Mouse (Mus musculus): Measurements from ENCODE around the gene Ppp4r3a. TPM values are rescaled to one million over a fixed set of nuclear protein-coding genes. Genes with fewer than 3 reads are reported as not detected.

Gene Ppp4r3a
- total and polyA plus RNA-seq, 2 experiments from 2014 or later = 13.9 to 31.4 TPM

- DNase-seq (ENCODE audit: low spot score) = no peak
- no peak for ATAC-seq (ENCODE audit: insufficient read depth, low read depth)
- H3K4me1 ChIP-seq (ENCODE audit: control insufficient read depth, insufficient read depth) = 0 out of 2 replicates have a peak, but pooled peaks cover 4% of the 10 kb centered on the region
- 68% methylated on average over 3 of the region's 3 CpGs for WGBS
- TF ChIP-seq EP300 (IDR thresholded peaks at IDR 0.05; ENCODE audit: low read depth) (no peak), CTCF (IDR thresholded peaks at IDR 0.05; ENCODE audit: low read depth) (no peak)
- no peak overlapping the region for H3K4me2 ChIP-seq (ENCODE audit: low read depth, low read length)
- H3K9me3 ChIP-seq (replicated peaks; ENCODE audit: control insufficient read depth, low read length) = no peaks in the 10 kb centered on the region
- H3K9ac ChIP-seq (replicated peaks; ENCODE audit: low read depth, low read length) = no peak overlapping the region
- no peak overlapping the region for H3K4me3 ChIP-seq (ENCODE audit: low read depth, low read length)
- no peaks in the 10 kb centered on the region for H3K27me3 ChIP-seq (ENCODE audit: control insufficient read depth, insufficient read depth, low read length)
- H3K27ac ChIP-seq (ENCODE audit: low read depth) = no peak overlapping the region
- no peaks in the 10 kb centered on the region for H3K36me3 ChIP-seq (replicated peaks; ENCODE audit: control insufficient read depth, insufficient read depth, low read length)
Observed at GRCm38 (mm10) chr12:100994140-100995015, 89.1 kb downstream of the Ppp4r3a start.

DNA sequence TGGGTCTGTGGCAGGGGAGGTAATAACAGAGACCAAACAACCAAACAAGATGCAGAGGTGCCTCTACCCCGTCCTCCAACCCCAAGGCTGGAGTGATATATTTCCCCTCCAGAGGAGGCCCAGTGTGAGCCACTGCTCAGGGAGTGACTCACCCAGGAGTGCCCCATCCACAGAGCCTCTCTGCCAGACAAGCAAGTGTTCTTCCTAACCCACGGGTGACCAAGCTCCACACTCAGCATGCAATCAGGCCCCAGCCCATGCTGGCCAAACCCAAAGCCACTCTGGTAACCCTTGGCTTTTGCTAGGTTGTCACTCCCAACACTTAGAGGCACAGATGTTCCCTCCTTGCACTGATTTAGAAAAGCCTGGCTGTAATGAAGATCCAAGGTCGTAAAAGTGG, 90.4 kb downstream of the Ppp4r3a start:
- no peaks in the 10 kb centered on the region for H3K9me3 ChIP-seq (replicated peaks; ENCODE audit: control insufficient read depth, low read length)
- no peak for ATAC-seq (ENCODE audit: insufficient read depth, low read depth)
- no peaks in the 10 kb centered on the region for H3K36me3 ChIP-seq (replicated peaks; ENCODE audit: control insufficient read depth, insufficient read depth, low read length)
- TF ChIP-seq CTCF (IDR thresholded peaks at IDR 0.05; ENCODE audit: low read depth) = no peak
- WGBS = 61% methylated on average over 3 of the region's 3 CpGs
- 0 out of 2 replicates have a peak, but pooled peaks cover 3% of the 10 kb centered on the region for H3K4me1 ChIP-seq (ENCODE audit: control insufficient read depth, insufficient read depth)
- no peak overlapping the region for H3K4me3 ChIP-seq (ENCODE audit: low read depth, low read length)
- no peak for DNase-seq (ENCODE audit: low spot score)
- H3K4me2 ChIP-seq (ENCODE audit: low read depth, low read length) = no peak overlapping the region
- H3K27ac ChIP-seq (ENCODE audit: low read depth) = no peak overlapping the region
- no peaks in the 10 kb centered on the region for H3K27me3 ChIP-seq (ENCODE audit: control insufficient read depth, insufficient read depth, low read length)
- H3K9ac ChIP-seq (replicated peaks; ENCODE audit: low read depth, low read length) = no peak overlapping the region

DNA sequence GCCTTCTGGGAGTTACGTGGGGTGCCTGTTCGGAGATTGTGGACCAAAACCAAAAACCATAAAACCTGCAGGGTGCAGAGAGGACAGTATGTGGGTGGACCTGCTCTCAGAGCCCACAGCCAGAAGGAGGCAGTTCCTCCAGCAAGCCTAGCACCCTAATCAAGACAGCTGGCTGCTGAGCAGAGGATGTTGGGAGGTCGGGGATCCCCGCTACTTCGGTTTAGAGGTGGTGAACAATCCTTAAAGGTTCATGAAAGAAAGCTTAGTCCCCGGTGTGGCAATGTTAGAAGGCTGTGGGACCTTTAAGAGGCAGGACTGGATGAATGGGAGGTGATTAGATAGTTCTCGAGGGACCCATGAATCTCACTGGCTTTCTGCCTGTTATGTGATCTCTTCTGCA, 91.0 kb downstream of the Ppp4r3a start:
- Histone ChIP-seq H3K9me3 (replicated peaks; ENCODE audit: control insufficient read depth, low read length) (no peaks in the 10 kb centered on the region), H3K36me3 (replicated peaks; ENCODE audit: control insufficient read depth, insufficient read depth, low read length) (no peaks in the 10 kb centered on the region), H3K4me1 (ENCODE audit: control insufficient read depth, insufficient read depth) (0 out of 2 replicates have a peak, but pooled peaks cover 3% of the 10 kb centered on the region), H3K9ac (replicated peaks; ENCODE audit: low read depth, low read length) (no peak overlapping the region), H3K27ac (ENCODE audit: low read depth) (no peak overlapping the region), H3K4me2 (ENCODE audit: low read depth, low read length) (no peak overlapping the region), H3K4me3 (ENCODE audit: low read depth, low read length) (no peak overlapping the region), H3K27me3 (ENCODE audit: control insufficient read depth, insufficient read depth, low read length) (no peaks in the 10 kb centered on the region)
- ATAC-seq (ENCODE audit: insufficient read depth, low read depth) (no peak), DNase-seq (ENCODE audit: low spot score) (no peak)
- TF ChIP-seq EP300 (IDR thresholded peaks at IDR 0.05; ENCODE audit: low read depth) (no peak), CTCF (IDR thresholded peaks at IDR 0.05; ENCODE audit: low read depth) (no peak)
- 69% methylated on average over 7 of the region's 7 CpGs for WGBS

DNA sequence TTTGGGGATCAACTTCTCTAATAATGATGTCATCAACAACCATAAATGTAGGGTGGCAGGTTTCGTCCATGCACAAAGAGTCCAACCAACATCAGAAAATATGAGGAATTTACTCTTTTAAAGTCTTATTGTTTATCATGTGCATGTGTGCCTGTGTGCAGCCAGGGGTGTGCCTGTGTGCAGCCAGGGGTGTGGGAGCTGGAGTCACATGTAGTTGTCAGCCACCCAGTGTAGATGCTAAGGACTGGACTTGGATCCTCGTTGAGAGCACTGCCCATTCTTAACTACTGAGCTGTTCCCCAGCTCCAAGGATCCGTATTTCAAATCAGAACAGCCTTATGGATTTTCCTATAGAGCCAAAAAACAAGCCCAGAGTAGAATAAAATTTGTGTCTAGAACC, 92.4 kb downstream of the Ppp4r3a start:
- no peak for DNase-seq (ENCODE audit: low spot score)
- TF ChIP-seq EP300 (IDR thresholded peaks at IDR 0.05; ENCODE audit: low read depth) (no peak), CTCF (IDR thresholded peaks at IDR 0.05; ENCODE audit: low read depth) (no peak)
- Histone ChIP-seq H3K4me1 (ENCODE audit: control insufficient read depth, insufficient read depth) (0 out of 2 replicates have a peak, but pooled peaks cover 3% of the 10 kb centered on the region), H3K4me2 (ENCODE audit: low read depth, low read length) (no peak overlapping the region), H3K9ac (replicated peaks; ENCODE audit: low read depth, low read length) (no peak overlapping the region), H3K4me3 (ENCODE audit: low read depth, low read length) (no peak overlapping the region), H3K27ac (ENCODE audit: low read depth) (no peak overlapping the region), H3K36me3 (replicated peaks; ENCODE audit: control insufficient read depth, insufficient read depth, low read length) (no peaks in the 10 kb centered on the region), H3K27me3 (ENCODE audit: control insufficient read depth, insufficient read depth, low read length) (no peaks in the 10 kb centered on the region), H3K9me3 (replicated peaks; ENCODE audit: control insufficient read depth, low read length) (no peaks in the 10 kb centered on the region)
- ATAC-seq (ENCODE audit: insufficient read depth, low read depth) = no peak
- WGBS = 82% methylated on average over 3 of the region's 3 CpGs

DNA sequence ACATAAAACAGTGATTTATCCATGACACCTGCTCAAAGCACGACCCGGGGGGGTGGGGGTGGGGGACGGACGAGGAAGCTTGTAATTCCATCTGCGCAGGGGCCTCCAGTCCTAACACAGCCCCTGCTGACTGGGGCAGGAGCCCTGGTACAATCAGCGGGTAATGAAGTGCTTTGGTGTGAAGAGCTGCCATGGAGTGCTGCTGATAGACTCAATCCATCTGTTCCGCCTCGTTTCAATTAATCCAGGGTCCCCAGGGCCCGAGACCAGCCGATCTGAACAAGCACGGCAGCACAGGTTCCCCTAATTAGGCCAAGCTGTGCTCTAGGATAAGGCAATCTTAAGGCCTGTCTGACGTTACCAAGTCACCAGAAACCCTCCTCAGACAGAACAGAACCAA, 93.2 kb downstream of the Ppp4r3a start:
- DNase-seq (ENCODE audit: low spot score) (no peak), ATAC-seq (ENCODE audit: insufficient read depth, low read depth) (no peak)
- Histone ChIP-seq H3K9ac (replicated peaks; ENCODE audit: low read depth, low read length) (no peak overlapping the region), H3K36me3 (replicated peaks; ENCODE audit: control insufficient read depth, insufficient read depth, low read length) (no peaks in the 10 kb centered on the region), H3K4me2 (ENCODE audit: low read depth, low read length) (no peak overlapping the region), H3K27me3 (ENCODE audit: control insufficient read depth, insufficient read depth, low read length) (no peaks in the 10 kb centered on the region), H3K27ac (ENCODE audit: low read depth) (no peak overlapping the region), H3K4me1 (ENCODE audit: control insufficient read depth, insufficient read depth) (0 out of 2 replicates have a peak, but pooled peaks cover 3% of the 10 kb centered on the region), H3K9me3 (replicated peaks; ENCODE audit: control insufficient read depth, low read length) (no peaks in the 10 kb centered on the region), H3K4me3 (ENCODE audit: low read depth, low read length) (no peak overlapping the region)
- 61% methylated on average over 12 of the region's 12 CpGs for WGBS
- TF ChIP-seq EP300 (IDR thresholded peaks at IDR 0.05; ENCODE audit: low read depth) = no peak
- TF ChIP-seq CTCF (IDR thresholded peaks at IDR 0.05; ENCODE audit: low read depth) = no peak
